Mouse (Mus musculus): ENCODE data around the gene Scd2. TPM values are rescaled to one million over a fixed set of nuclear protein-coding genes. Genes with fewer than 3 reads are reported as not detected.
"Not testable (repeated sequence)": the region's sequence is repeated elsewhere in the genome, so short reads cannot be mapped to it uniquely, and the experiment has no call there.

The Scd2 gene
- total RNA-seq, 2 experiments from 2014 or later, result 24.8 to 27.2 TPM

- intact Hi-C loops (cut with DNase I), result loop anchor here (2.0 kb wide), 1 partner anchor 20 kb away; no protein-coding TSS in a partner anchor
- peak; percentile 84 to 86 for DNase-seq
Observed at GRCm38 (mm10) chr19:44266824-44267498, 26.5 kb upstream of the Scd2 start.

GRCm38 (mm10) chr19:44267499-44268002 is 25.9 kb upstream of the Scd2 start:
- no peak for DNase-seq
- intact Hi-C loops (cut with DNase I), result loop anchor here (2.0 kb wide), 1 partner anchor 21 kb away; no protein-coding TSS in a partner anchor

DNA sequence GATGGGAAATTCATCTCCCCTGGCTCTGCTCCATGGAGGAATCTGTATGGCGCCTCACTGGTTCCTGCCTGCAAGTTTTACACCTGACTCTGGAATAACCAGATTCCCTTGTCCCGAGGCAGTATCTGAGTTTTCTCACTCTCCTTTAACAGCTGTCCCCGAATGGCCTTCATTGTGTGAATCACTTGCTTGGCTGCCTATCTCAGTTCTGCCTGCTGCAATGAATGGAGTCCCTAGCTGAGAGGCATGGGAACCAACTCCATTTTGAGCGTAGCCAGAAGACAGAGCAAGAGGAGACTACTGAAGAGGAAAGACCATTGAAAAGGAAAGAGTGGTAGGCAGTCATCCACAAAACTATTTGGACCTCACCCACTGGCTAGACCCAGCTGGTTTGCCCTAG is 19.8 kb upstream of the Scd2 start:
- intact Hi-C loops (cut with DNase I), result no loop called here
- no peak for DNase-seq

- intact Hi-C loops (cut with DNase I), result no loop called here
- no peak for DNase-seq
Observed at GRCm38 (mm10) chr19:44274452-44274851, 19.0 kb upstream of the Scd2 start.

GRCm38 (mm10) chr19:44275418-44275817 is 18.1 kb upstream of the Scd2 start:
- DNase-seq, result no peak

GRCm38 (mm10) chr19:44276861-44277260 is 16.6 kb upstream of the Scd2 start:
- intact Hi-C loops (cut with DNase I), result no loop called here

More at GRCm38 (mm10) chr19:44275418-44275817, 18.1 kb upstream of the Scd2 start:
- intact Hi-C loops (cut with DNase I), result no loop called here

GRCm38 (mm10) chr19:44277931-44278330 is 15.5 kb upstream of the Scd2 start:
- intact Hi-C loops (cut with DNase I), result no loop called here
- DNase-seq, result no peak

More at GRCm38 (mm10) chr19:44276861-44277260, 16.6 kb upstream of the Scd2 start:
- no peak for DNase-seq

DNA sequence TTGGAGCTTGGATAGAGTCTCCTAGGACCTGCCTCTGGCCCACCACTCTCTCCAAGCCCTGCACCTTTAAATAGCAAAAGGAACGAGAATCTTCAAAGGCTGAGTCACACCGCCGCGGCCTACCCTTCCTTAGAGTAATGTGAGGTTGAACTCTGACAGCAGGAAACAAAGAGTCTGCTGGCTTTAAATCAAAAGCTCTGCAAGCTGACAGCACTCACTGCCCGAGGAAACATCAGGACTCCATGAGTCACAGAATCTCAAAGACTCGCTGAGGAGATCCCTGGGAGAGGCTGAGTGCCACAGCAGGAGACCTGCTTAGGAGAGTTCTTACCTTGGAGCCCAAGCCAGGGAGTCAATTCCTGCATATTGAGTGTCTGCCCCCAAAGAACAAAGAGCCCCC is 12.7 kb upstream of the Scd2 start:
- DNase-seq, result peak; percentile 14 to 36
- intact Hi-C loops (cut with DNase I), result no loop called here

GRCm38 (mm10) chr19:44281825-44282447 is 11.5 kb upstream of the Scd2 start:
- intact Hi-C loops (cut with DNase I); DNase-seq: not testable (repeated sequence)

GRCm38 (mm10) chr19:44282534-44283156 is 10.8 kb upstream of the Scd2 start:
- DNase-seq, result no peak
- intact Hi-C loops (cut with DNase I), result no loop called here

DNA sequence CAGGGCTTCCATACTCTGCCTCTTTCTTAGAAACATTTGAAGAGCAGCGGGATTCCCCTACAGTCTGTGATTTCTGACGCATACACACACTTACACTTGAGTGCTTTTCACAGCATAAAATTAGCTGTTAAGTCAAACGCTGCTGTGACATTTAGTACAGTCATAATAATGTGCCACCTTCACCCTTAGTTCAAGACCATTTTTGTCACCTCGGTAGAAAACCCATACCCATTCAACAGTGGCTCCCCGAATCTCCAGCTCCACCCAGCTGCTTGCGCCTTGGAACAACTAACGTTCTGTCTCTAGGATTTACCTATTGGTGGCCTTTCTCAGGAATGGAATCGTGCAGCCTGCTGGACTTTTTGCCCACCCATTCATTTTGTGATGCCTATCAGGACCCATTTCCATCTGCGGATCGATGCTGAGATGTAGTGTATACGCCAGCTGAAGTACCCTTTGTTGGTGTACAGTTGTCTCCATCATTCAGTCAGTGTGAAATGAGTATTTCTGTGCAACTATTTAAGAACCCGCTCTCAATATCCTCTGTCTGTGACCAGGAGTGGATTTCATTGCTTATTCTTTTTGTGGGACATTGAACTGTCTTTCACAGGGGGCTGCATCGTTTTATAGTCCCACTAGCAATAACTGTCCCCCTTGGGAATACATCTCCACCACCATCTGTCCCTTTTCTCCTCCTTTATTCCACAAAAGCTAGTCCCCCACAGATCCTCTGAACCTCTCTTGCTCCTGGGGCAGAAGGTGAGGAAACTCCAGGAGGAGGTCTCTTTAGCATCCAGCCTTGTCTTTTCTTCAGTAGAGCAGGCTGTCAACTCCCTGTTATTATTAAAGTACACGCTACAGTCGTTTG is 10.1 kb upstream of the Scd2 start:
- no peak for DNase-seq
- intact Hi-C loops (cut with DNase I), result no loop called here

DNA sequence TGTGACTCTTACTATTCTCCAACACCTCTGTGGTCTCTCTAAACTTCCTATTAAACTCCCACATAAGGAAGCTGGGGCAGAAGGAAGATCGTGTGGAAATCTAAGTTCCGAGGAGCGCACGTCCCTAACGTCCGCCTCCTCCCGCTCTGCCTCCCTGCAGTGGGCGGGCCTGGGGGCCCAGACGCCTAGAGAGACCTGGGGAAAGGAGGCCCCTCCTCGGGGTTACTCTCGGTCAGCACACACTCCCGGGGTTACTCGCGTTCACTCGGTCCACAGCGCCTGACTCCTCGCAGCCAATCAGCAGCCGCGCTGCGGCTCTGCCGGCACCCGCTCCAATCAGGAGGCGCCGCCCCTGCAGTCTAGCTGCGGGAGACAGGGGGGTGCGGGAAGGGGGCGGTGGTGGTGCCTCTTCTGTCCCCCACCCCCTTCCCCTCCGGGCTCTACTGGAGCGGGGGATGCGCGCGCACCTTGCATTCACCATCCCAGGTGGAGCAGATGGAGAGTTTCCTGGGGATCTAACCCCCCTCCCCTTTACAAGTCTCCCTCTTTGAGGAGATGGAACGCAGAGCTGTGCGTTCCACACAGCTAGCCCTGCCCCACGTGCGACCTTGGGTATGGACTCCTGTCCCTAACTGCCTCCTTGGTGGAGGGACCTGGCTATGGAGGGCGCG is 9.3 kb upstream of the Scd2 start:
- intact Hi-C loops (cut with DNase I), result no loop called here
- peak; percentile 88 to 89 for DNase-seq

GRCm38 (mm10) chr19:44284723-44285122 is 8.8 kb upstream of the Scd2 start:
- DNase-seq, result no peak
- intact Hi-C loops (cut with DNase I), result no loop called here

DNA sequence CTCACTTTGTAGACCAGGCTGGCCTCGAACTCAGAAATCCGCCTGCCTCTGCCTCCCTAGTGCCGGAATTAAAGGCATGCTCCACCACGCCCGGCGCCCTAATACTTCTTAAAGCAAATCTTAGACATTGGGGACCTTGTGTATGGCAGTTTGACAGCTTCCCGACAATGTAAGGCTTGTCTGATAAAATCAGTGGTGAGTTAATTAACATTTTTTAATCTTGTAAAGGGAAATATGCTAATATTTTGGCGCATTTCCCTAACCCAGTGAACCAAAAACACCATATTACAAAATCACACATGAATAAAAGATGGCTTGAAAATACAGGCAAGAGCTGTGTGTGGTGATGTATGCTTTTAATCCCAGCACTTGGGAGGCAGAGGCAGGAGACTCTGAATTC is 7.9 kb upstream of the Scd2 start:
- intact Hi-C loops (cut with DNase I), result no loop called here
- no peak for DNase-seq

DNA sequence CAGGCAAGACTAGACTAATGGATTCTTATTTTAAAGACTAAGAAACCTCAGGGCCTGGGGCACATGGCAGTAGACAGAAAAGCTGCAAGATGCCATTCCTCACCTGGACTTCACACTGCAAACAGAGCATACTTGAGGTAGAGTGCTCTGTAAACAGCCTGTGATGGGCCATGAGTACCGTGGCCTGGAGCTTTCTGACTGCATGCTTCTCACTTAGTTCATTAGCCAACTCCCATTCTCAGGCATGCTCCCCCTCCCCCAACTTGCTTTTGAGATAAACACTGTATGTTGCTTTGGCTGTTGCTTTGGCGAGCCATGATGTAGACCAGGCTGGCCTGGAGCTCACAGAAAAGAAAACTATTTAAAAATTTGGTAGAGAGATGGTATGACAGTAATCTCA is 7.4 kb upstream of the Scd2 start:
- intact Hi-C loops (cut with DNase I), result no loop called here
- no peak for DNase-seq

GRCm38 (mm10) chr19:44287415-44288110 is 5.9 kb upstream of the Scd2 start:
- no peak for DNase-seq
- intact Hi-C loops (cut with DNase I), result no loop called here

DNA sequence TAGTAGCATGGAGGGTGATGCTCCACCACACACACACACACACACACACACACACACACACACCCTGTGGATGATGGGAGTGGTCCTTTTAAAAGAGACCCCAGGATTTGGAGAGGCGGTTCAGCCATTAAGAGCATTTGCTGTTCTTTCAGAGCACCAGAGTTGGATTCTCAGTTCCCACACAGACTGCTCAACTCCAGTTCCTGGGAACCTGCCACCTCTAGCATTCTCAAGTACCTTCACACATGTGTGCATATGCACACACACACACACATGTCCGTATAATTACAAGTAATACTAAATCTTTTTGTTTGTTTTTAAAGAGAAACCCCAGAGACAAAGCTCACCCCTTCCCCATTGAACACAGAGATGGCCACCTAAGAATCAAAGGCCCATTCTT is 1.4 kb upstream of the Scd2 start:
- intact Hi-C loops (cut with DNase I), result no loop called here
- DNase-seq, result no peak

- intact Hi-C loops (cut with DNase I), result no loop called here
- no peak for DNase-seq
Observed at GRCm38 (mm10) chr19:44292483-44292882, 991 bp upstream of the Scd2 start.
